Mouse (Mus musculus) adrenal gland, postnatal 4 days (tissue): ENCODE data around the gene BC005561. TPM values are rescaled to one million over a fixed set of nuclear protein-coding genes. Genes with fewer than 3 reads are reported as not detected.

Experiments used
- DNase-seq, 2 experiments: peaks; one replicate each; pipeline ENCODE4 v3.0.0; 2021 to 2022; ENCODE audit warnings: low spot score in 2 of 2, mixed read lengths in 2 of 2
- total RNA-seq, 2 experiments: library from RNA; stranded (reverse); gene quantifications; 2 replicates each; pipeline ENCODE4 v1.2.3; 2021

The BC005561 gene
- total RNA-seq, 2 experiments from 2014 or later: 12.8 to 15.6 TPM

DNA sequence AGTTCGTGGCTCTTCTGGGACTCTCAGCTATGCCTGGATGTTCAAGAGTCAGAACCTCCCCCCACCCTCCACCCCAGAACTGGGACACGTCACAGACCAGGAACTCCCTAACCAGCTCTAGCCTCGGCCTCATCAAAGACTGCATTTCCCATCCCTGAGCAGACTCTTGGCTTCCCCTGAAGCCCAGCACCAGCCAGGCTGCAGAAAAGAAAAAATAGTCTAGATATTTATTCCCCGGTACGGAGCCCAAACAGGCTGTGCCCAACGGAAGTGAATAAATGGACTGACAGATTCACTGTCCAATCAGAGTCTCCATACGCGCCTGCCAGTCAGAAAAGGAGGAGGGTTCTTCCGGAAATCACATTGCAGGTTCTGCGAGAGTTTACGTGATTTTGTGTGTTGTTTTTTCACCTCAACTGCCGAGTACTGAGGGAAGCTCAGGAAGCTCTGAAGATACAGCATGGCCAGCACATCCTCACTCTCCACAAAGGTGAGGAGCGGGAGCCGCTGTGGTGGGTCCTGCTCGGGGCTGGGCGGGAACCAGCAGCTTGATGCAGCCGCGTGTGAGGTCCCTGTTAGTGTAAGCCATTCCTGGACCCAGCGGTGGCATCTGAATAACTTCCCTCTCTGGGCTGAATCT, 63.2 kb downstream of the BC005561 start:
- peak; percentile 18 to 70 for DNase-seq

Other genes starting within 250 kb of the BC005561 start
- 1 to 10 TPM in 1 of 2 experiments, under 1 TPM in 1; 0.34 to 1.6 TPM for gene Ibsp, start 209.2 kb upstream of the BC005561 start, total RNA-seq
- not detected for gene Mepe, start 183.0 kb upstream of the BC005561 start, total RNA-seq
- 10 to 100 TPM in 1 of 2 experiments, 1 to 10 TPM in 1; 5.8 to 55.5 TPM for gene Spp1, start 73.2 kb upstream of the BC005561 start, total RNA-seq
- gene Pkd2, start 48.9 kb upstream of the BC005561 start, total RNA-seq: 10 to 100 TPM; 52.6 to 59.5 TPM